Mouse (Mus musculus) stomach, embryonic 16.5 days (tissue): ENCODE measurements around the gene Cxcr5. TPM values are rescaled to one million over a fixed set of nuclear protein-coding genes. Genes with fewer than 3 reads are reported as not detected.
A peak's percentile ranks its signal among the peaks of the same experiment; 100 is the strongest.

ENCODE experiments used
- ATAC-seq: fragments of 200-750 bp; cut with Nextera tagmentation; 2 replicates; pipeline ENCODE4 v1.8.0; 2017; ENCODE audit warnings: moderate number of reproducible peaks, moderate TSS enrichment; ENCODE audit not compliant: insufficient read depth, low FRiP score
- H3K27ac ChIP-seq: fragments of 300-500 bp; sonication (generic); 2 replicates; pipeline ENCODE4 v1.5.1; 2014; ENCODE audit warnings: low read length
- H3K27me3 ChIP-seq: fragments of 300-500 bp; sonication (generic); 2 replicates; pipeline ENCODE4 v1.6.1; 2014; ENCODE audit warnings: low read length, control low read depth, mixed read lengths; ENCODE audit not compliant: control insufficient read depth, insufficient read depth
- H3K36me3 ChIP-seq: fragments of 300-500 bp; sonication (generic); 2 replicates; pipeline ENCODE4 v1.6.1; 2014; ENCODE audit warnings: low read length; ENCODE audit not compliant: control insufficient read depth, insufficient read depth
- H3K4me1 ChIP-seq: fragments of 300-500 bp; sonication (generic); 2 replicates; pipeline ENCODE4 v1.6.1; 2014; ENCODE audit warnings: low read length, control low read depth, mixed read lengths; ENCODE audit not compliant: control insufficient read depth, insufficient read depth
- H3K4me2 ChIP-seq: fragments of 300-500 bp; sonication (generic); 2 replicates; pipeline ENCODE4 v1.6.1; 2014; ENCODE audit warnings: low read depth, low read length, mixed read lengths
- H3K4me3 ChIP-seq: fragments of 300-500 bp; sonication (generic); replicated peaks from 2 replicates; pipeline ENCODE4 v1.5.1; 2014; ENCODE audit warnings: mild to moderate bottlenecking, low read length
- H3K9ac ChIP-seq: fragments of 300-500 bp; sonication (generic); 2 replicates; pipeline ENCODE4 v1.6.1; 2014; ENCODE audit warnings: low read length
- H3K9me3 ChIP-seq: fragments of 300-500 bp; sonication (generic); replicated peaks from 2 replicates; pipeline ENCODE4 v1.6.1; 2016; ENCODE audit warnings: low read length, control low read depth; ENCODE audit not compliant: control insufficient read depth
- WGBS: fragments of 180-500 bp; shearing (Covaris S2); extraction: QIAGEN DNeasy Blood & Tissue Kit; methylation state at CpG from one replicate; pipeline ENCODE4 v1.1.7; 2014; 5-methylcytosine and 5-hydroxymethylcytosine counted together
- polyA plus RNA-seq: library from polyadenylated mRNA; unstranded; fragments of >200 nt; fragmentation: Nextera tagmentation; extraction: Ambion mirVana; gene quantifications from 2 replicates; pipeline ENCODE4 v1.2.1, GENCODE M21; 2015

Gene Cxcr5
- polyA plus RNA-seq, 1 experiment from 2014 or later: 0.49 TPM

DNA sequence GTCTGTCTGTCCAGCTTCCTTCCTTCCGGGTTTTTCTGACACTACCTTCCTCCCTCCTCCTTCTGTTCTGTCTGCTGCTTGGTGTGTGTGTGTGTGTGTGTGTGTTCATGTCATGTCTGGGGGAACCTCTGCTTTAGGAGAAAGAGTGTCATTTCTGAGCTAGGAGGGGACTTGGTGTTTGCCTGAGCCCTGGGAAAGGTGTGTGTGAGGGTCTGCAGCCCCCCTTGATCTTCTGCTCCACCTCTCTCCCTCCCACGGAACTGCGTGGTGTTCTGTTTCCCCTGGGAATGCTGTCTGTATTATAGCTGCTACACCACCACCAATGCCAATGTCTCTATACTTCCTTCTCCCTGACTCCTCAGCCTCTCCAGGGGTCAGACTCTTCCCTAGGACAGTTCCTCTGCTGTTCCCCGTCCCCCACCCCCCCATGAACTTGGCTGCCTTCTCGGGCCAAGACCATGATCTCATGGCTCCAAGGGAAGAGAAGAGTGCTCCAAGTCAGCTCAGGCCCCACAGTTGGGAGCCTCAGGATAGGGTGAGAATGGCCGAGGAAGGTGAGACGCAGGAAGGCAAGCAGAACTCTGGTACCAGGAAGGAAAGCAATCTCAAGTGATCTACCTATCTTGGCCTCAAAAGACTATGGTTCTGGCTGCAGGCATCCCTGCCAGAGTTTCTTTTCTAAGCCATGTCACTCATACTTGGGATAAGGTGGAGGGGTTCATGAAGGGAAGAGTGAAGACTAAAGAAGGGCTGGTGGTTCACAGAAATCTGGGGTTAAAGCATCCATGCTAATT lies 77.2 kb downstream of the Cxcr5 start:
- no peaks in the 10 kb centered on the region for H3K36me3 ChIP-seq
- peaks cover 69% of the 10 kb centered on the region for H3K4me1 ChIP-seq
- ATAC-seq: no peak
- peak overlapping the region; percentile 98 for H3K9ac ChIP-seq
- H3K27ac ChIP-seq: peak overlapping the region; percentile 97
- WGBS: 14% methylated on average over 7 of the region's 7 CpGs
- H3K4me2 ChIP-seq: peak overlapping the region; percentile 87
- H3K27me3 ChIP-seq: no peaks in the 10 kb centered on the region
- H3K9me3 ChIP-seq: no peaks in the 10 kb centered on the region
- H3K4me3 ChIP-seq: peak overlapping the region; percentile 94

DNA sequence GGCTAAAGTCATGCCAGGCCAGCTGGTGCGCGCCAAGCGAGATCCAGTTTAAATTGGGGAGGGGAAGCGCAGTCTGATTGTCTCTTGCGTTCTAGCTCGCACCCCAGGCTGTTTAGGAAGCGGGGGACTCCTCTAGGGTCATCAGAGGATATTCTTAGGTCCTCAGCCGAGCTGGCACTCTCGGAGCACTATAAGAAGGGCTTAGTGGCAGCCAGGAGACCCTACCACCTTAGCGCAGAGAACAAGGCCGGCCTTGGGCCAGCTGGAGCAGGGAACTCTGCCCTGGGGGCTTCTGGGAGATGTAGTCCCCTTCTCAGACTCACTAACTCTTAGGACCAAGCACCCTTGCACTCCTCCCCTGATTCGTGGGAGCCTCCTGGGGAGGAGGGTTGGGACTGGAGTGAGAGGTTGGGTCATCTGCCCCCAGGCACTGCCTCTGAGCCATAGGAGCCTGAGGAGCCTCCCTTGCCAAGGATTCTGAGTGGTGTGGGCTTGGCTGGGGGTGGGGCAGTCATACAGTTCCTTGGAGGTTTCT lies 78.1 kb downstream of the Cxcr5 start:
- H3K27me3 ChIP-seq: no peaks in the 10 kb centered on the region
- H3K4me1 ChIP-seq: peaks cover 59% of the 10 kb centered on the region

DNA sequence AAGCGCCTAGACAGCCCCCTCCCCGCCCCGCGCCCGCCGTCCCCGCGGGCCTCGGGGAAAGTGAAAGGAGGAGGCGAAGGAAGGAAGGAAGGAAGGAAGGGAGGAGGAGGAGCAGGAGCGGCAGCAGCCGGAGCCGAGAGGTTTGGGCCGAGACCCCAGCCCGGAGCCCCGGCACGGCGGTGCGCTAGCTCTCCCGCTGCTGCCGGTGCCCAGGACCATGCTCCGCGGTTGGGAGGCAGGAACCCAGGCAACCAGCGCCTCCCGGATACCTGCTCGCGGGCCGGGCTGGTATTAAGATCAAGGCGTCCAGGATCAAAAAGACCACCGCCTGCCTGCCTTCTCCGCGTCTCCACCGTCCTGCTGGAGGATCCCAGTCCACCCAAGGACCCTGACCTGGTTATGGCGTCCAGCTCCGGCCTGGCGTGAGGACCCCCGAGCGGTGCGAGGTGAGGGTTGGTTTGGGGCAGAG lies 78.6 kb downstream of the Cxcr5 start:
- Histone ChIP-seq H3K27ac (peak overlapping the region; percentile 97), H3K4me2 (peak overlapping the region; percentile 87), H3K9me3 (no peaks in the 10 kb centered on the region), H3K4me3 (peak overlapping the region; percentile 94), H3K9ac (peak overlapping the region; percentile 98), H3K27me3 (no peaks in the 10 kb centered on the region), H3K36me3 (no peaks in the 10 kb centered on the region), H3K4me1 (peaks cover 54% of the 10 kb centered on the region)
- WGBS: under 1% methylated on average over 39 of the region's 39 CpGs
- no peak for ATAC-seq

More for the DNA sequence above, 78.1 kb downstream of the Cxcr5 start:
- 0% methylated on average over 12 of the region's 12 CpGs for WGBS
- Histone ChIP-seq H3K4me2 (peak overlapping the region; percentile 87), H3K4me3 (peak overlapping the region; percentile 94), H3K9ac (peak overlapping the region; percentile 98), H3K27ac (peak overlapping the region; percentile 97), H3K36me3 (no peaks in the 10 kb centered on the region), H3K9me3 (no peaks in the 10 kb centered on the region)
- ATAC-seq: peak; percentile 11; the same call in 1 of the 2 replicates

DNA sequence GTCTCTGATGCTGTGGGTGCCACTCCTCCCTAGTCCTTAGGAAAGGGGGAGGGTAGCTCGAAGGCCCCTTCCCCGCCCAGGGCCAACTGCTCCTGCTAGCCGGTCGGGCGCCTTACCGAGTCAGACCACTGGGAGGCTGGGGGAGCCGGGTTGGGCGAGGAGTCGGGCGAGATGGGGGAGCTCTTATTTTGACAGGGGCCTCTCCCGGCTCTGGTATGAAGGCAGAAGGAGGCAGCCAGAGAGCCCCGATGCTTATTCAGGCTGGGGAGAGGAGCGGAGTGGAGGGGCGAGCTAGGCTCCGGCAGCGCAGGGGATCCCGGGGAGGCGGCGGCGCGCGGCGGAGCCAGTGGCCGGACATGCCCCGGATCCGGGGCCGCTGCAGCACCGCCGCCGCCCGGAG lies 79.1 kb downstream of the Cxcr5 start, which contains the start of gene Bcl9l:
Gene Bcl9l (plus strand): TSS at position 274 of the 400 bp plus-strand sequence.
- H3K4me2 ChIP-seq: peak within 1 kb of the TSS; percentile 87
- WGBS: under 1% methylated on average over 30 of the region's 31 CpGs
- no peaks in the 10 kb centered on the region for H3K9me3 ChIP-seq
- H3K4me3 ChIP-seq: peak within 1 kb of the TSS; percentile 94
- peak within 1 kb of the TSS; percentile 98 for H3K9ac ChIP-seq
- no peaks in the 10 kb centered on the region for H3K27me3 ChIP-seq
- peak; percentile 49 for ATAC-seq
- H3K27ac ChIP-seq: peak within 1 kb of the TSS; percentile 97
- no peaks in the 10 kb centered on the region for H3K36me3 ChIP-seq
- peaks cover 51% of the 10 kb centered on the region for H3K4me1 ChIP-seq

DNA sequence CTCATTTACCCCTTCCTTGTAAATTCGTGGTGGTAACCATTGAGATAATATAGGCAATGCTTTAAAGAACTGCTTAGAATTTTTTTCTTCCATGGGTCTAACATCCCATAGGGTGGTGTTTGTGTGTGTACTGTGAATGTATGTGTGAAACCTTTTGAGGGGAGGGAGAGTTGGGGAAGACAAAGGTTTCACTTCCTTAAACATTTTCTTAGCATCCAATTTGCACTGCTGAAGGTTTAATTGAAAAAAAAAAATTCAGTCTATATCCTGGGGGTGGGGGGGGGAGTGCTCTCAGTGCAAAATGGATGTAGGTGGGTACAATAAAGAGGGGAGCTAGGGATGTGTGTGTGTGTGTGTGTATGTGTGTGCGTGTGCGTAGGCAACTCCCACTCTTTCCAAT lies 79.6 kb downstream of the Cxcr5 start:
- no peaks in the 10 kb centered on the region for H3K9me3 ChIP-seq
- peak overlapping the region; percentile 87 for H3K4me2 ChIP-seq
- H3K4me1 ChIP-seq: peaks cover 50% of the 10 kb centered on the region
- 19% methylated on average over 3 of the region's 3 CpGs for WGBS
- ATAC-seq: no peak
- no peaks in the 10 kb centered on the region for H3K36me3 ChIP-seq
- peak overlapping the region; percentile 97 for H3K27ac ChIP-seq
- H3K9ac ChIP-seq: peak overlapping the region; percentile 98
- H3K27me3 ChIP-seq: no peaks in the 10 kb centered on the region
- H3K4me3 ChIP-seq: peak overlapping the region; percentile 94

DNA sequence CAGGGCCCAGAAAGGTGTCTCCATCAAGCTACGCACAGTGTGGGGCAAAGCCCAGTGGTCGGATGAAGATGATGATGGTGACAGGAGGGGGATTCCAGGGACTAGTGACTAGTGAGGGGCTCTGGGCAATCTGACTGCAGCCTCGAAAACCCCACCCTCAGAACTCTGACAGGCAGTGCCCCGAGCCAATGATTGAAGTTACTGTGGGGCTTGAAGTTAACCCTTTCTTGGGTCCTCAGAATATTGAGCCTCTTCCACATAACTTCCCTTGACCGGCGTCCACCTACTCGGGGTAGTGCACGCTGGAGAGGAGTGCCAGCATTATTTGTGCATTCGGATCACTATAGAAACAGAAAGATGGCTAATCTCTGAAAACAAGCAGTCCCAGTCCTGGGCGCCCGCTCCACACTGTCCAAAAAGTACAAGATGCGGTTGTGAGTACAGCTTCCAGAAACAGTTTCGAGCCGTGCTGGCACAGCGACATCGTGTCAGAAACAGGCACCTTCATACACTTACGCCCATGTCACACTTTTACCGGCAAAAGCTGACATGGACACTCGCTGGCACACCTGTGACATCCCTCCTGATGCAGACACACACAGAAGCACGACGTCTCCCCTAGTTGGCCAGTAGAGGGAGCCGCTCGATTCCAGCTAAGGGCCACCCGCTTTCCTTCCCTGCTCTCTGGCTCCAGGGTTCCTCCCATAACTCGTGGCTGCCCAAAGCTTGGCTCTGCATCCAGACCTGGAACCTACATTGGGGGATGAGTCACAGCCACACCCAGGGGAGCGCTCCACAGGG lies 81.8 kb downstream of the Cxcr5 start:
- under 1% methylated on average over 26 of the region's 26 CpGs for WGBS
- Histone ChIP-seq H3K27me3 (no peaks in the 10 kb centered on the region), H3K9me3 (no peaks in the 10 kb centered on the region), H3K27ac (peak overlapping the region; percentile 100), H3K36me3 (no peaks in the 10 kb centered on the region), H3K4me3 (peak overlapping the region; percentile 93), H3K4me2 (peak overlapping the region; percentile 88), H3K9ac (peak overlapping the region; percentile 93), H3K4me1 (peaks cover 27% of the 10 kb centered on the region)
- peak; percentile 63 for ATAC-seq

DNA sequence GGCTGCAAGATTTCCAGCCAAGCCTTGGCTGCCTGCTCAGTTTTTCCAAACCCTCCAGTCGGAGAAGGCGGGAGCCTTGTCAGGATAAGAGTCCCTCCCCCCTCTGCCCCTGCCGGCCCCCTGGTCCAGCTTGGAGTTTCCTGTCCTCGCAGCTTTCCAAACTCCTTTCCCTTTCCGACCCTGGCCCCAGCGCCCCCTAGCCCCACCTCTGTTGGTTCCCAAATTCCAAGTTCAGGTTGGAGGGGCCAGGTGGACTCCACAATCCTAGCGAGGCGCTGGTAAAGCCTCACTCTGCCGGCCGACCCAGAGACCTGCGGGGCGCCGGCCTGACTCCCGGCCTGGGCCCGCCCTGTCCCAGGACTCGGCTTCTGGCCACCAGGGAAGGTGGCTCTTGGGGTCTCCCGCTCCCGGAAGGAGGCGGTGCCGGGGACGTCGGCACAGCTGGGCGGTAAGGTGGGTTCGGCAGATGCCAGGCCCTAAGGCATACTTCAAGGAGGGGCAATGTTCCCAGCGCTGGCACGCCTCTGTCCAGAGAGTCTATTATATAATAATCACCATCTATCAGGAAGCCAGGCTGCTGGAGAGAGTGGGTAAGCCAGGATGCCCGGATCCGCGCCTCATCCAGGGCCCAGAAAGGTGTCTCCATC lies 82.6 kb downstream of the Cxcr5 start:
- H3K27ac ChIP-seq: peak overlapping the region; percentile 100
- no peaks in the 10 kb centered on the region for H3K36me3 ChIP-seq
- peak overlapping the region; percentile 93 for H3K4me3 ChIP-seq
- peak overlapping the region; percentile 93 for H3K9ac ChIP-seq
- H3K4me1 ChIP-seq: peaks cover 20% of the 10 kb centered on the region
- peak overlapping the region; percentile 88 for H3K4me2 ChIP-seq
- H3K27me3 ChIP-seq: no peaks in the 10 kb centered on the region
- 0% methylated on average over 29 of the region's 29 CpGs for WGBS
- no peaks in the 10 kb centered on the region for H3K9me3 ChIP-seq
- ATAC-seq: peak; percentile 58; the same call in 1 of the 2 replicates

DNA sequence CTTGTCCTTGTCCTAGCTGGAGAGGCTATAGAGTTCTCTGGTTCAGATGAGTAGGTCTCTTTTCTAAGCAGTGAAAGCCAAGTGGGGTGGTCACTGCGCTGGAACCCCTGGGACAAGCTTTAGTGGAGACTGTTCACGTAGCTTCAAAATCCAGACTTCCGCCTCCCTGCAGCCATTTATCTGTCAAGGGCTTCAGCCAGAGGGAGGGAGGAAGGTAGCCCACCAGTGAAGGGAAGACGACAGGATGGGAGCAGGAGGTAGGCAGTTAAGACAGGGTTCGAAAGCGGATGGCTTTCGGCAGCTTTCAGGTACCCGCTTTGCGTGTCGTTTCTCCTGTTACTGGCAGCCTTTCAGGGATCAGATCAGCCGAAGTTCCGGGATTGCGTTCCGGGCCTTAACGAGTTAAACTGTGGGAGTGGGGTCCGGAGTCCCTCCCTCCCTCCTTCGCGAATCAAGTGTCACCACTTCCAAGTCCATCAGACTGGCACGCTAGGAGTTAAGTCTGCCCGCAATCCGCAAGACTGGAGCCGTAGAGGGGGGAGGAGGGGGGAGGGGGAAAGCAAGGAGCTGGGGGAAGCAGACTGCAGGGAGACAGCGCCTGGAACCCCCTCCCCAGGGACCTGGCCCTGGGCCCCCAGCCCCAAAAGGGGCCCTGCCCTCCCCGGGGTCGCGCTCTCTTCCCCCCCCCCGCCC lies 83.3 kb downstream of the Cxcr5 start:
- peaks cover 19% of the 10 kb centered on the region for H3K4me1 ChIP-seq
- H3K9ac ChIP-seq: peak overlapping the region; percentile 93
- 1% methylated on average over 26 of the region's 27 CpGs for WGBS
- H3K9me3 ChIP-seq: no peaks in the 10 kb centered on the region
- H3K4me3 ChIP-seq: peak overlapping the region; percentile 93
- ATAC-seq: peak; percentile 65; the same call in 1 of the 2 replicates
- no peaks in the 10 kb centered on the region for H3K27me3 ChIP-seq
- H3K36me3 ChIP-seq: no peaks in the 10 kb centered on the region
- peak overlapping the region; percentile 100 for H3K27ac ChIP-seq
- H3K4me2 ChIP-seq: peak overlapping the region; percentile 88
